Mouse (Mus musculus) adrenal gland, adult 18-20 months (tissue): ENCODE data around the gene Slc44a4. TPM values are rescaled to one million over a fixed set of nuclear protein-coding genes. Genes with fewer than 3 reads are reported as not detected.
"Not testable (repeated sequence)": the region's sequence is repeated elsewhere in the genome, so short reads cannot be mapped to it uniquely, and the experiment has no call there.

ENCODE experiments used
- DNase-seq, 2 experiments: peaks; one replicate each; pipeline ENCODE4 v3.0.0; 2021 to 2022; ENCODE audit warnings: low spot score in 2 of 2
- total RNA-seq, 2 experiments: library from RNA; stranded (reverse); gene quantifications; 1 replicate in 1 of 2; 2 replicates in 1 of 2; pipeline ENCODE4 v1.2.3; 2021

Slc44a4 gene
- total RNA-seq, 2 experiments from 2014 or later: 0.30 to 0.51 TPM

GRCm38 (mm10) chr17:34959881-34960515 is 45.7 kb downstream of the Slc44a4 start:
- peak in 1 of 2 experiments; percentile 59 for DNase-seq

GRCm38 (mm10) chr17:34960702-34961493 is 46.6 kb downstream of the Slc44a4 start:
- no peak for DNase-seq

GRCm38 (mm10) chr17:34962125-34962524 is 47.9 kb downstream of the Slc44a4 start:
- no peak for DNase-seq

DNA sequence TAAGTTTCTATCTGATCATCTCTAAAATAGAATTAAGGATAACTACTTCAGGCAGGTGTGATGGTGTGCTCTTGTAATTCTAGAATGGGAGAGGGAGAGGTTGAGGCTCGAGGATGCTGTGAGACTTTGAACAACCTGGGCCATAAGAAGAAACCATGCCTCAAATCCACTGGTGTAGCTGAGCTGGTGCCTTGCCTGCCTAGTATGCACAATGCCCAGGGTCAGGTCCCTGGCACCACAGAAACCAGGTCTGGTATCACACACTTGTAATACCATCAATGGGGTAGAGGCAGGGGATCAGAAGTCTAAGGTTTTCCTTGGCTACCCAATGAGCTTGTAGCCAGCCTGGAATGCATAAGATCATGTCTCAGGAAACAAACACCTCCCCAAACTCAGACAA is 48.6 kb downstream of the Slc44a4 start:
- no peak for DNase-seq

DNA sequence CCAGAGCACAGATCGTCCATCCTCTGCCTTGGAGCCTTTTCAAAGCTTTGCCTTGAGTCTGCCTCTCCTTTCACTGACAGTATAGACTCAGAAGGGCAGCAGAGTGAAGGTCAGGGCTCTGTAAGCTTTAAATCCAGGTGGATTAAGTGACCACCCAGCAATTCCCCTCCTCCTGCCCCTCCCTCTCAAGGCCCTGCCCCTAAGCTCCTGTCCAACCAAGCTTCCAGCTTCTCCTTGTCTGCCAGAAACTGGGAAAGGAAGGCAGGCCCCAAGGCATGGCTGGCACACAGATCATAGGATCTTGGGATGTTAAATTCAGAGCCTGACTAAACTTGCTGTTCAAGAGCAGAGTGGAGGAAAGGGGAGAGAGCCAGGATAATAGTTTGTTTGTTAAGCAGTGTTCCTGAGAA is 50.4 kb downstream of the Slc44a4 start:
- no peak for DNase-seq

GRCm38 (mm10) chr17:34965627-34966026 is 51.4 kb downstream of the Slc44a4 start:
- no peak for DNase-seq

DNA sequence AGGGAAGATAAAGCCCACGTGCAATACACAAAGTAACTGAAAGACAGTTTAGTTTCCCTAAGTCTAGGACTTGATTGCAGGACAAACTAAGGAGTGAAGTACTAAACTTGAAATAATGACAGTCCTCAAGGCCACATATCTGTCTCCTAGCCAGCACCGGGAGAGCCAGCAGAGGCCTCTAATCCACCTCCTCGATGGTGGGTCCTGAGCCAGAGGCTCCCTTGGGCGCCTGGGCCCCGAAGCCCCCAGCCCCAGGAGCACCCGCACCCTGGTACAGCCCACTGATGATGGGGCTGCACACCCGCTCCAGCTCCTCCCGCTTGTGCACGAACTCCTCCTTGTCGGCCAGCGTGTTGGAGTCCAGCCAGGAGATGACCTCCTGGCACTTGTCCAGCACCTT is 55.6 kb downstream of the Slc44a4 start, which contains the start of gene Gm20481:
Gm20481 (plus strand) TSS at position 91 of the 400 bp plus-strand sequence.
- DNase-seq: not testable (repeated sequence)

DNA sequence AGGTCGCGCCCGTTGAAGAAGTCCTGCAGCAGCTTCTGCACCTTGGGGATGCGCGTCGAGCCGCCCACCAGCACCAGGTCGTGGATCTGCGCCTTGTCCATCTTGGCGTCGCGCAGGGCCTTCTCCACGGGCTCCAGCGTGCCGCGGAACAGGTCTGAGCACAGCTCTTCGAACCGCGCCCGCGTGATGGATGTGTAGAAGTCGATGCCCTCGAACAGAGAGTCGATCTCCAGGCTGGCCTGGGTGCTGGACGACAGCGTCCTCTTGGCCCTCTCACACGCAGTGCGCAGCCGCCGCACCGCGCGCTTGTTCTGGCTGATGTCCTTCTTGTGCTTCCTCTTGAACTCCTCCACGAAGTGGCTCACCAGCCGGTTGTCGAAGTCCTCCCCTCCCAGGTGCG is 56.6 kb downstream of the Slc44a4 start:
- DNase-seq: not testable (repeated sequence)

GRCm38 (mm10) chr17:34971694-34972068 is 57.4 kb downstream of the Slc44a4 start:
- not testable (repeated sequence) for DNase-seq

DNA sequence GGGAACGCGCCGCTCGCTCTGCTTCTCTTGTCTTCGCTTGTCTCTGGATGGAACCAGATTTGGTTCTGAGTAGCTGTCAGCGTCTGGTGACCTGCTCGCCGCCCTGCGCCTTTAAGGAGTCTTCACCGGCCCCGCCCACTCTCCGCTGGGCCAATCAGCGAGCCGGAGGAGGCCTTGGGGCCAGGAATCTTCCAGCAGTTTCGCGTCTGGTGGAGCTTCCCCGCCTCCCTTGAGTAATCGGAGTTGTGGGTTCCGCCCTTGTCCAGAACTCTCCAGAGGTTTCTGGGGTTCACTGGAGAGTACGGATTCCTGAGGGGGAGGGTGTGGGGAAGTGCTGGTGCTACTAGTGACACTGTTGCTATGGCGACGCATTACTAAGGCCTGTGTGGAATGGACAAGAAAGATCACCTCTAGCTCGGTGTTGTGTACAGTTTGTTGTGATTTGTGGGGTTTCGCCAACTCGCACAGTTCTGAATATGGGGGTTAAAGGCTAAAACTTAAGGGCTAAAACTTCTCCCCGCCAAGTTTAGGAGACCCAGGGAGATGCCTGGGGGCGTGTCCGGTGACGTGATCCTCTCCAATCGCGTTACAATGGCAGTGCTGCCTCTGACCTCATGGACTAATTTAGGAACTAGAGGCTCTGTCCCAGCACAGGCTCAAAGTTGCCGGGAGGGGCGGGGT is 57.9 kb downstream of the Slc44a4 start, which contains the start of the genes Hspa1a and Hspa1l:
Hspa1a (minus strand) TSS at position 88 of the 681 bp plus-strand sequence.
Hspa1l (plus strand) TSS at position 635 of the 681 bp plus-strand sequence.
- DNase-seq: peak; percentile 84 to 91

DNA sequence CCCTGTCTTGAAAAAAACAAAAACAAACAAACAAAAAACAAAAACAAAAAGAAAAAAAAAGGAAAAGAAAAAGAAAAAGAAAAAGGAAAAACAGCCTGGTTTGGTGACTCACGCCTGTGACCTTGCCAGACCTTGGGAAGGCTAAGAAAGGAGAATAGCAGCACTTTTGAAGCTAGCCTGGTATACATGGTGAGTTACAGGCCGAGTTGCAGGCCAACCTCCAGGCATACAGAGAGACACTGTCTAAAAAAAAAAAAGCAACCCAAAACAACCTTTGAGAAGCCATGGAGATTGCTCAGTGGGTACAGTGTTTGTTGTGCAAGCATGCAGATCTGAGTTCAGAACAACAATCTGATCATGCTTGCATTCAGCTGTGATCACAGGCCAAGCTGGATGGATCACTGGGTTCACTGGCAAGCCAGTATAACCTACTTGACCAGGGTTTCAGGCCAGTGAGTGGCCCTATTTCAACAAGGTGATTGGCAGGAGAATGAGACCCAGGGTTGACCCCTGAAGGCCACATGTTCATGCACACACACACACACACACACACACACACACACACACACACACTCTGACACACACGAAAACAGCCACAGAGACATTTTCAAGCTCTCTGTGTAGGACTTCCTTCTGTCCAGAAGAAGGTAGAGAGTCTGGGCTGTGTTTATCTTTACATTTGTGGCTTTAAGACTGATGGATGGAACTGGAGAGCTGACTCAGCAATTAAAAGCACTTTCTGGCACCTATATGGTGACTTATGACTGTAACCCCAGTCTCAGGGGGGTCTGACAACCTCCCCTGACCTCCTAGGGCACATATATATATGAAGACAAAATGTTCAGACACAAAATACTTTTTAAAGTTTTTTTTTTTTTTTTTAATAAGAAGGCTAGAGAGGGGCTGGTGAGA is 61.6 kb downstream of the Slc44a4 start:
- DNase-seq: no peak

DNA sequence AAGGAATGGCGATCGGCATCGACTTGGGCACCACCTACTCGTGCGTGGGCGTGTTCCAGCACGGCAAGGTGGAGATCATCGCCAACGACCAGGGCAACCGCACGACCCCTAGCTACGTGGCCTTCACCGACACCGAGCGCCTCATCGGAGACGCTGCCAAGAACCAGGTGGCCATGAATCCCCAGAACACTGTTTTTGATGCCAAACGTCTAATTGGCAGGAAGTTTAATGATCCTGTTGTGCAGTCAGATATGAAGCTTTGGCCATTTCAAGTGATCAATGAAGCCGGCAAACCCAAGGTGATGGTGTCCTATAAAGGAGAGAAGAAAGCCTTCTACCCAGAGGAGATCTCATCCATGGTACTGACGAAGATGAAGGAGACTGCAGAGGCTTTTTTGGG is 62.7 kb downstream of the Slc44a4 start:
- DNase-seq: no peak

DNA sequence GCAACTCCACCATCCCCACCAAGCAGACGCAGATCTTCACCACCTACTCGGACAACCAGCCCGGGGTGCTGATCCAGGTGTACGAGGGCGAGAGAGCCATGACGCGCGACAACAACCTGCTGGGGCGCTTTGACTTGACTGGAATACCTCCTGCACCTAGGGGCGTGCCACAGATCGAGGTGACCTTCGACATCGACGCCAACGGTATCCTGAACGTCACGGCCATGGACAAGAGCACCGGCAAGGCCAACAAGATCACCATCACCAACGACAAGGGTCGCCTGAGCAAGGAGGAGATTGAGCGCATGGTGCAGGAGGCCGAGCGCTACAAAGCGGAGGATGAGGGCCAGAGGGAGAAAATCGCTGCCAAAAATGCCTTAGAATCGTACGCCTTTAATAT is 64.0 kb downstream of the Slc44a4 start:
- DNase-seq: no peak

GRCm38 (mm10) chr17:34979631-34980030 is 65.4 kb downstream of the Slc44a4 start:
- no peak for DNase-seq

Other genes with a start within 250 kb of the Slc44a4 start
- 10 to 100 TPM; 19.8 to 25.2 TPM for gene Tnxb, start 243.9 kb upstream of the Slc44a4 start, total RNA-seq
- gene C4b, start 170.6 kb upstream of the Slc44a4 start, total RNA-seq: 100 to 1,000 TPM in 1 of 2 experiments, 10 to 100 TPM in 1; 99.1 to 174 TPM
- over 10,000 TPM in 1 of 2 experiments, 1,000 to 10,000 TPM in 1; 3,976 to 16,190 TPM for gene Cyp21a1, start 109.9 kb upstream of the Slc44a4 start, total RNA-seq
- 10 to 100 TPM; 54.2 to 62.5 TPM for gene Stk19, start 77.5 kb upstream of the Slc44a4 start, total RNA-seq
- 10 to 100 TPM; 75.5 to 82.1 TPM for gene Dxo, start 77.4 kb upstream of the Slc44a4 start, total RNA-seq
- gene Skiv2l, start 64.3 kb upstream of the Slc44a4 start, total RNA-seq: 10 to 100 TPM; 60.8 to 65.9 TPM
- gene Nelfe, start 64.1 kb upstream of the Slc44a4 start, total RNA-seq: 10 to 100 TPM; 46.1 to 54.5 TPM
- 10 to 100 TPM; 14.6 to 38.9 TPM for gene Cfb, start 51.9 kb upstream of the Slc44a4 start, total RNA-seq
- gene Zbtb12, start 35.0 kb upstream of the Slc44a4 start, total RNA-seq: 10 to 100 TPM in 1 of 2 experiments, 1 to 10 TPM in 1; 9.9 to 12.4 TPM
- gene Gm20547, start 32.4 kb upstream of the Slc44a4 start, total RNA-seq: under 1 TPM in 1 of 2 experiments, not detected in 1; 0.19 TPM
- gene C2, start 16.2 kb upstream of the Slc44a4 start, total RNA-seq: 10 to 100 TPM; 88.3 to 89.2 TPM
- 100 to 1,000 TPM; 101 to 144 TPM for gene Ehmt2, start 16.0 kb upstream of the Slc44a4 start, total RNA-seq
- 10 to 100 TPM; 22.5 to 24.3 TPM for gene Neu1, start 16.8 kb downstream of the Slc44a4 start, total RNA-seq
- gene Hspa1b, start 44.8 kb downstream of the Slc44a4 start, total RNA-seq: 100 to 1,000 TPM; 635 to 643 TPM
- gene Gm20481, start 55.4 kb downstream of the Slc44a4 start, total RNA-seq: under 1 TPM in 1 of 2 experiments, not detected in 1; 0.60 TPM
- 100 to 1,000 TPM; 195 to 256 TPM for gene Hspa1a, start 57.7 kb downstream of the Slc44a4 start, total RNA-seq
- under 1 TPM; 0.30 to 0.58 TPM for gene Hspa1l, start 58.2 kb downstream of the Slc44a4 start, total RNA-seq
- gene Lsm2, start 67.4 kb downstream of the Slc44a4 start, total RNA-seq: 10 to 100 TPM; 31.9 to 34.5 TPM
- 10 to 100 TPM; 49.8 to 64.8 TPM for gene Vars, start 86.5 kb downstream of the Slc44a4 start, total RNA-seq
- gene Vwa7, start 102.1 kb downstream of the Slc44a4 start, total RNA-seq: under 1 TPM; 0.50 to 0.61 TPM
- gene Sapcd1, start 113.5 kb downstream of the Slc44a4 start, total RNA-seq: under 1 TPM in 1 of 2 experiments, not detected in 1; 0.51 TPM
- 1 to 10 TPM; 1.1 to 1.3 TPM for gene Msh5, start 132.3 kb downstream of the Slc44a4 start, total RNA-seq
- gene Clic1, start 135.5 kb downstream of the Slc44a4 start, total RNA-seq: 10 to 100 TPM; 71.9 to 92.9 TPM
- 10 to 100 TPM in 1 of 2 experiments, 1 to 10 TPM in 1; 9.1 to 17.0 TPM for gene Ddah2, start 144.6 kb downstream of the Slc44a4 start, total RNA-seq
- not detected for gene Ly6g6c, start 150.9 kb downstream of the Slc44a4 start, total RNA-seq
- under 1 TPM; 0.13 to 0.22 TPM for gene Mpig6b, start 151.7 kb downstream of the Slc44a4 start, total RNA-seq
- not detected for gene Ly6g6e, start 162.4 kb downstream of the Slc44a4 start, total RNA-seq
- gene Ly6g6d, start 163.6 kb downstream of the Slc44a4 start, total RNA-seq: not detected
- gene Ly6g6f, start 171.1 kb downstream of the Slc44a4 start, total RNA-seq: not detected
- 10 to 100 TPM; 75.0 to 88.2 TPM for gene Abhd16a, start 174.8 kb downstream of the Slc44a4 start, total RNA-seq
- not detected for gene Ly6g5c, start 193.8 kb downstream of the Slc44a4 start, total RNA-seq
- under 1 TPM; 0.33 to 0.67 TPM for gene Ly6g5b, start 201.0 kb downstream of the Slc44a4 start, total RNA-seq
- gene Gpank1, start 207.0 kb downstream of the Slc44a4 start, total RNA-seq: 10 to 100 TPM; 14.8 to 16.2 TPM
- 100 to 1,000 TPM; 192 to 217 TPM for gene Csnk2b, start 207.6 kb downstream of the Slc44a4 start, total RNA-seq
- gene D17H6S53E, start 211.9 kb downstream of the Slc44a4 start, total RNA-seq: 10 to 100 TPM; 28.8 to 34.6 TPM
- not detected for gene Apom, start 217.6 kb downstream of the Slc44a4 start, total RNA-seq
- 100 to 1,000 TPM; 307 to 394 TPM for gene Bag6, start 220.7 kb downstream of the Slc44a4 start, total RNA-seq